Comparison of ENCODE assay signal across 9 mouse cellular contexts in genomic region chr1:153273657-153274056, GRCm38 (mm10). TPM values are rescaled to one million over a fixed set of nuclear protein-coding genes. Genes with fewer than 3 reads are reported as not detected.
DNase-seq lines count a peak whose midpoint lies in the region; ATAC-seq and TF ChIP-seq lines count a peak whose summit lies in the region.
"Had no signal": no experiment of that assay in that cellular context is flagged by ENCODE, and none has a peak within 500 bp of the region (broad histone marks: within the 10 kb centered on the region; RNA-seq: fewer than 3 reads in every experiment).

No protein-coding gene starts in this region.

- H3K9me3 ChIP-seq in G1E (replicated peaks): no peaks in the 10 kb centered on the region
- no peaks in the 10 kb centered on the region for H3K9me3 ChIP-seq in liver, embryonic 13.5 days (replicated peaks)
- H3K9me3 ChIP-seq in midbrain, embryonic 10.5 days (replicated peaks): no peaks in the 10 kb centered on the region
- H3K9me3 ChIP-seq: hindbrain, embryonic 12.5 days had no signal

- H3K4me1 ChIP-seq in G1E (ENCODE audit: insufficient read depth, low read depth, low read length): peaks cover 82% of the 10 kb centered on the region
- peaks cover 61% of the 10 kb centered on the region for H3K4me1 ChIP-seq in liver, embryonic 13.5 days (replicated peaks)
- H3K4me1 ChIP-seq in midbrain, embryonic 10.5 days: peaks cover 27% of the 10 kb centered on the region

- H3K27me3 ChIP-seq in G1E (ENCODE audit: insufficient read depth, low read length): no peaks in the 10 kb centered on the region
- H3K27me3 ChIP-seq in liver, embryonic 13.5 days: no peaks in the 10 kb centered on the region
- no peaks in the 10 kb centered on the region for H3K27me3 ChIP-seq in midbrain, embryonic 10.5 days (ENCODE audit: low read depth, poor library complexity, severe bottlenecking)
- H3K27me3 ChIP-seq: hindbrain, embryonic 12.5 days had no signal

- H3K9ac ChIP-seq in liver, embryonic 13.5 days: no peak overlapping the region
- H3K9ac ChIP-seq: hindbrain, embryonic 12.5 days had no signal

- ATAC-seq in G1E (ENCODE audit: extremely low read depth, insufficient number of reproducible peaks, low FRiP score, poor library complexity, severe bottlenecking): peak; percentile 92
- ATAC-seq in liver, embryonic 13.5 days (ENCODE audit: low read depth): peak; percentile 69

- H3K4me2 ChIP-seq in liver, embryonic 13.5 days: peak overlapping the region; percentile 41
- H3K4me2 ChIP-seq: hindbrain, embryonic 12.5 days had no signal

- H3K4me3 ChIP-seq in gastrocnemius, adult 2 months: no peak overlapping the region
- H3K4me3 ChIP-seq in layer of hippocampus, adult 2 months: no peak overlapping the region
- peak overlapping the region; percentile 55; the same call in 1 of the 2 replicates for H3K4me3 ChIP-seq in G1E (ENCODE audit: low read depth, low read length)
- H3K4me3 ChIP-seq in liver, embryonic 13.5 days (replicated peaks): no peak overlapping the region
- H3K4me3 ChIP-seq in midbrain, embryonic 10.5 days: no peak overlapping the region
- H3K4me3 ChIP-seq: hindbrain, embryonic 12.5 days had no signal

- peak overlapping the region; percentile 54 for H3K27ac ChIP-seq in gastrocnemius, adult 2 months
- peak overlapping the region; percentile 52 for H3K27ac ChIP-seq in layer of hippocampus, adult 2 months
- H3K27ac ChIP-seq in liver, embryonic 13.5 days: no peak overlapping the region
- H3K27ac ChIP-seq in midbrain, embryonic 10.5 days (replicated peaks): no peak overlapping the region
- H3K27ac ChIP-seq: hindbrain, embryonic 12.5 days had no signal

- DNase-seq in gastrocnemius, adult 2 months: no peak
- DNase-seq in gastrocnemius, adult 8-10 months (ENCODE audit: low spot score in 2 of 2): no peak
- no peak for DNase-seq in layer of hippocampus, adult 2 months (ENCODE audit: low spot score in 2 of 2)
- no peak for DNase-seq in layer of hippocampus, adult 11-12 months (ENCODE audit: low spot score)
- peak; percentile 74 for DNase-seq in G1E (ENCODE audit: low spot score)
- peak; percentile 29 for DNase-seq in liver, embryonic 13.5 days
- no peak for DNase-seq in adrenal gland, adult (ENCODE audit: inconsistent age in 2 of 2, low spot score in 1 of 2)
- DNase-seq in midbrain, embryonic 10.5 days (ENCODE audit: low spot score): no peak

- H3K36me3 ChIP-seq in G1E (replicated peaks): peaks cover 34% of the 10 kb centered on the region
- H3K36me3 ChIP-seq in liver, embryonic 13.5 days: no peaks in the 10 kb centered on the region
- no peaks in the 10 kb centered on the region for H3K36me3 ChIP-seq in midbrain, embryonic 10.5 days
- H3K36me3 ChIP-seq: hindbrain, embryonic 12.5 days had no signal

- intact Hi-C loops in gastrocnemius, adult 2 months (cut with DNase I): no loop called here

- TF ChIP-seq CTCF in gastrocnemius, adult 2 months (IDR thresholded peaks at IDR 0.05): no peak
- no peak for TF ChIP-seq CTCF in layer of hippocampus, adult 2 months (conservative IDR thresholded peaks at IDR 0.05)
- no peak for TF ChIP-seq CTCF in G1E (IDR thresholded peaks at IDR 0.05; ENCODE audit: low read depth, low read length)

- 21% methylated on average over 8 of the region's 8 CpGs for WGBS in liver, embryonic 13.5 days (ENCODE audit: insufficient replicate concordance)
- WGBS in midbrain, embryonic 10.5 days: 83% methylated on average over 8 of the region's 8 CpGs

RNA-seq across cellular contexts. Expression of gene Lamc1, which starts 58.9 kb away (rescaled TPM):
- 10 to 100 TPM; 67.7 to 71.6 TPM for total RNA-seq in gastrocnemius, adult 2 months (2021)
- 10 to 100 TPM; 34.7 to 54.8 (median 46.8) TPM for total RNA-seq in gastrocnemius, adult 8-10 months (2022)
- total RNA-seq in layer of hippocampus, adult 2 months (2021): 10 to 100 TPM; 27.0 to 27.2 TPM
- total RNA-seq in G1E (2014; fragmentation: Nextera tagmentation) (81.0 and 90.6 TPM in 2 replicates), G1E (2017) (20.1 and 26.1 TPM in 2 replicates)
- polyA plus RNA-seq in G1E (2012): 14.0 and 19.0 TPM in 2 replicates
- polyA plus RNA-seq in liver, embryonic 13.5 days (2015; fragmentation: Nextera tagmentation; extraction: Ambion mirVana): 7.1 and 7.2 TPM in 2 replicates
- polyA plus RNA-seq in midbrain, embryonic 10.5 days (2016; fragmentation: Nextera tagmentation; extraction: Ambion mirVana): 21.2 and 22.7 TPM in 2 replicates

Comparison
In these comparisons a context has a peak if more than half of its experiments do, and no peak if none do; other contexts are left out.
1. DNase-seq: peak in G1E (single experiment) and liver, embryonic 13.5 days (single experiment); none in gastrocnemius, adult 2 months (single experiment), gastrocnemius, adult 8-10 months (0 of 2), layer of hippocampus, adult 2 months (0 of 2), layer of hippocampus, adult 11-12 months (single experiment), adrenal gland, adult (0 of 2) and midbrain, embryonic 10.5 days (single experiment).
2. H3K27ac ChIP-seq: peak in gastrocnemius, adult 2 months (single experiment) and layer of hippocampus, adult 2 months (single experiment); none in liver, embryonic 13.5 days (single experiment) and midbrain, embryonic 10.5 days (single experiment).